Mouse (Mus musculus) layer of hippocampus, adult 6 months (tissue): Measurements from ENCODE around the gene Glyatl3. TPM values are rescaled to one million over a fixed set of nuclear protein-coding genes. Genes with fewer than 3 reads are reported as not detected.

Source experiments
- long read RNA-seq, 2 experiments: library from polyadenylated mRNA; unstranded; transcript quantifications; one replicate each; pipeline ENCODE4 v2.0.0; 2019 to 2020
- polyA plus RNA-seq: library from polyadenylated mRNA; unstranded; fragments of <200 nt; fragmentation: Nextera tagmentation; gene quantifications from 2 replicates; pipeline ENCODE4 v1.2.3, GENCODE M21; 2021

Glyatl3 gene
- not detected in 2 replicates for polyA plus RNA-seq
- long read RNA-seq, experiment 1: 0 reads
- long read RNA-seq, experiment 2: 0 reads

DNA sequence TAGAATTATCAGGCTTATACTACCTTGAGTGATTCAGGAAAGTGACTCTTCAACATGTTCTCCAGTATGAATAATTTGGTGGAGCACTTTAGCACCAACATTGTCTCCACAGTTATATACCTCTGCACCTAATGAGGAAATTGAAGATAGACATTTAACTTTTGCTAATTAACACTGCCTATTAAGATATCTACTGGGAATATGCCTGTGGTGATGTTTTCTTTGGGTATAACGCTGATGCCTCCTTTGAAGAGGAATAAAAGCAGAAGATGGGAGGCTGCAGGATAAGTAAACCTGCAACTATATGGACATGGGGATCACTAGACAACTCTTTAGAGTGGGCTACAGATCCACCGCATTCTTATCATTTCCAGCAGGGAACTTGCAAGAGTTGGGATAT, at the start of gene Glyatl3:
Gene Glyatl3 (minus strand): TSS at position 101 of the 400 bp plus-strand sequence.

DNA sequence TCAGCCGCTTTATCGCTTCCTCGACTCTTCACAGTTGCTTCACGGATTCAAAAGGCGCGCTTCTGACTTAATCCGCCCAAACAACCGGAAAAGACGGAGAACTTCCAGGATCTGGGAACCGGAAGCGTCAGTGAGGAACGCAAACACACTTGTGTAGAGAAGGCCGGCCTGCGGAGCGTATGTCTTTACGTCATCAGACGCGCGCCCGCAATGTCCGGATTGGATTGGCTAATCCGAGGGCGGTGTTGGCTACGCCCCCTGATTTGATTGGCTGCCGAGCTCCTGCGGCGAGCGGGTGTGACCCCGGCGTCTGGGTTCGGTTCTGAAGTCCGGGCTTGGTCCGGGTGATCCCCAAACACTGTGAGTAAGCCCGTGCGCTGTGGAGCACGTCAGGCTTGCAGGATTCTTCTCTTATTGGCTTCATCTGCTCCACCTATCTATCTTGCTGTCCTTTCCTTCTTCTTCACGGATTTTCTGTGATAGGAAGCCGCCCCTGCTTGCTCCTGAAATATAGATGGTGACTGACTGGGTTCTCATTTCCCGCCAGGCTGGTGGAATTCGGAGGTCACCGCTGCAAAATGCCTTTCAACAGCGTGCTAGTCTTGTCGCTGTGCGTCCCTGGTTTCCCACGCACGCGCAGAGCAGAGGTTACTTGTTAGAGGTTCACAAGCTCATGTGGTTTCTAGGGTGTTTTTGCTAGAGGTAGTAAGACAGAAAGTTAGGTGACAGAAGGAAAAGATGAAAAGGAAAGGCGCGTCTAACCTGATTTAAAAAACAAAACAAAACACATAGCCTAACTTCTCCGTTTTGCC, 20.5 kb upstream of the Glyatl3 start, which contains the start of the genes Mut and Cenpq:
Gene Mut (plus strand): TSS at position 266 of the 812 bp plus-strand sequence.
Gene Cenpq (minus strand): TSS at position 628 of the 812 bp plus-strand sequence.

DNA sequence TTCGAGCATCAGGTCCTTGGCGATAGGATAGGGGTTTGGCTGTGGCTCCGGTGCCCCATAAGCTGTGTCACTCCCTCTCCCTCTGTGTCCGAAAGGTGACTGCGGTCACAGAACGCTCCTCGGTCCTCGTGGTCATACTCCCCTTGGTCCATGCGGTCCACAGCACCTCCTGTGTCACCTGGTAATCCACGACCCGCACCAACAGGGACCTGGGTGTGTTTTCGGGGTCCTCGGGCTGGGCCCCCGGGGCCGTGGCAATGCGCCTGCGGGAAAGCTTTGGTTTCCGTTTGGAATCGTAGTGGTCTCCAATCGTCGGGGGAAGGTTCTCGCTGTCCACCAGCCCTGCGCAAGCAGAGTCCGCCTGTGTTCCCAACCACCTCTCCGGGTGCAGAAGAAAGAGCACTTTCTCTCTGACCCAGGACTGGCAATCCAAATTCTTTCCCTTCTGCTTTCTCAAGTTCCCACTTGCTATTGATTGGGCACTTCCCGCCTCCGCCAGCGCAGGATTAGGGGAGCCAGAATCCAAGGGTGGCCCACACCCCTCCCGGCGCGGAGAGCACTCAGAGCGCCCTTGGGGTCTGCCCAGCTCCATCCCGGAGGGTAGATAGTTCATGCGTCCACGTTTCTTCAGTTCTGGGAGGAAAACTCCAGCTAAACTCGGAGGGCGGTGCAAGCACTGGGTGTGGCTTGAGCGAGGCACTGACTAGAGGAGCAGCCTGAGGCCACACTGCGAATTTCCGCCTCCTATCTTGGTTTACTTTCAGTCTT, 34.0 kb downstream of the Glyatl3 start, which contains the start of gene 9130008F23Rik:
Gene 9130008F23Rik (minus strand): TSS at position 636 of the 768 bp plus-strand sequence.

Other genes starting within 250 kb of the Glyatl3 start
- gene Esp1, start 187.2 kb downstream of the Glyatl3 start, polyA plus RNA-seq: not detected in 2 replicates
- gene Crisp2, start 107.3 kb downstream of the Glyatl3 start, polyA plus RNA-seq: not detected in 2 replicates
- not detected in 2 replicates for gene Rhag, start 103.2 kb downstream of the Glyatl3 start, polyA plus RNA-seq
- gene 9130008F23Rik, start 33.8 kb downstream of the Glyatl3 start, polyA plus RNA-seq: 0.18 TPM in 1 of 2 replicates, not detected in the other
- gene Mut, start 20.3 kb upstream of the Glyatl3 start, polyA plus RNA-seq: 27.9 and 37.0 TPM in 2 replicates
- gene Cenpq, start 20.7 kb upstream of the Glyatl3 start, polyA plus RNA-seq: 3.9 and 4.7 TPM in 2 replicates